Mouse (Mus musculus): Measurements from ENCODE around the gene Epc2. TPM values are rescaled to one million over a fixed set of nuclear protein-coding genes. Genes with fewer than 3 reads are reported as not detected.

The Epc2 gene
- polyA plus RNA-seq, 1 experiment from 2014 or later = 12.0 TPM

- H3K9me3 ChIP-seq (replicated peaks) = no peaks in the 10 kb centered on the region
- ATAC-seq (ENCODE audit: low FRiP score) = no peak
- H3K36me3 ChIP-seq = peaks cover 41% of the 10 kb centered on the region
- no peak overlapping the region for H3K4me3 ChIP-seq
- H3K4me2 ChIP-seq (replicated peaks) = no peak overlapping the region
- WGBS = 93% methylated on average over 5 of the region's 5 CpGs
- H3K9ac ChIP-seq = no peak overlapping the region
- H3K27me3 ChIP-seq = no peaks in the 10 kb centered on the region
- H3K27ac ChIP-seq = no peak overlapping the region
- no peaks in the 10 kb centered on the region for H3K4me1 ChIP-seq
Observed at GRCm38 (mm10) chr2:49548492-49548891, 97.2 kb downstream of the Epc2 start.

- ATAC-seq (ENCODE audit: low FRiP score) = no peak
- Histone ChIP-seq H3K9ac (no peak overlapping the region), H3K4me2 (replicated peaks) (no peak overlapping the region), H3K27ac (no peak overlapping the region), H3K27me3 (no peaks in the 10 kb centered on the region), H3K9me3 (replicated peaks) (no peaks in the 10 kb centered on the region), H3K4me1 (no peaks in the 10 kb centered on the region), H3K4me3 (no peak overlapping the region), H3K36me3 (peaks cover 27% of the 10 kb centered on the region)
- 96% methylated on average over 2 of the region's 2 CpGs for WGBS
Observed at GRCm38 (mm10) chr2:49553096-49553495, 101.8 kb downstream of the Epc2 start.

GRCm38 (mm10) chr2:49557339-49557738, 106.1 kb downstream of the Epc2 start:
- no peak overlapping the region for H3K9ac ChIP-seq
- H3K9me3 ChIP-seq (replicated peaks) = no peaks in the 10 kb centered on the region
- H3K4me2 ChIP-seq (replicated peaks) = no peak overlapping the region
- ATAC-seq (ENCODE audit: low FRiP score) = no peak
- no peak overlapping the region for H3K4me3 ChIP-seq
- no peaks in the 10 kb centered on the region for H3K4me1 ChIP-seq
- peaks cover 10% of the 10 kb centered on the region; the same call in 1 of the 2 replicates for H3K36me3 ChIP-seq
- no peaks in the 10 kb centered on the region for H3K27me3 ChIP-seq
- no peak overlapping the region for H3K27ac ChIP-seq
- 95% methylated on average over 4 of the region's 4 CpGs for WGBS

GRCm38 (mm10) chr2:49558361-49558760, 107.1 kb downstream of the Epc2 start:
- ATAC-seq (ENCODE audit: low FRiP score) = no peak
- H3K4me2 ChIP-seq (replicated peaks) = no peak overlapping the region
- H3K27ac ChIP-seq = no peak overlapping the region
- peaks cover 5% of the 10 kb centered on the region; the same call in 1 of the 2 replicates for H3K36me3 ChIP-seq
- H3K27me3 ChIP-seq = no peaks in the 10 kb centered on the region
- 93% methylated on average over 3 of the region's 3 CpGs for WGBS
- no peak overlapping the region for H3K4me3 ChIP-seq
- H3K9me3 ChIP-seq (replicated peaks) = no peaks in the 10 kb centered on the region
- no peak overlapping the region for H3K9ac ChIP-seq
- no peaks in the 10 kb centered on the region for H3K4me1 ChIP-seq

GRCm38 (mm10) chr2:49562688-49563350, 111.5 kb downstream of the Epc2 start:
- 82% methylated on average over 10 of the region's 10 CpGs for WGBS
- no peak for ATAC-seq (ENCODE audit: low FRiP score)
- Histone ChIP-seq H3K4me1 (no peaks in the 10 kb centered on the region), H3K4me2 (replicated peaks) (no peak overlapping the region), H3K27ac (no peak overlapping the region), H3K27me3 (no peaks in the 10 kb centered on the region), H3K9me3 (replicated peaks) (no peaks in the 10 kb centered on the region), H3K36me3 (no peaks in the 10 kb centered on the region; the same call in 1 of the 2 replicates), H3K4me3 (no peak overlapping the region), H3K9ac (no peak overlapping the region)

GRCm38 (mm10) chr2:49569862-49570777, 118.8 kb downstream of the Epc2 start:
- Histone ChIP-seq H3K9me3 (replicated peaks) (no peaks in the 10 kb centered on the region), H3K4me2 (replicated peaks) (no peak overlapping the region), H3K27ac (no peak overlapping the region), H3K27me3 (no peaks in the 10 kb centered on the region), H3K9ac (no peak overlapping the region), H3K4me3 (no peak overlapping the region), H3K36me3 (no peaks in the 10 kb centered on the region), H3K4me1 (peaks cover 31% of the 10 kb centered on the region)
- 0 out of 2 replicates have a peak, but pooled peaks have one; percentile 10 for ATAC-seq (ENCODE audit: low FRiP score)
- 67% methylated on average over 16 of the region's 16 CpGs for WGBS

GRCm38 (mm10) chr2:49570778-49571101, 119.5 kb downstream of the Epc2 start:
- Histone ChIP-seq H3K36me3 (no peaks in the 10 kb centered on the region), H3K27ac (no peak overlapping the region), H3K9me3 (replicated peaks) (no peaks in the 10 kb centered on the region), H3K4me2 (replicated peaks) (no peak overlapping the region), H3K4me3 (no peak overlapping the region), H3K9ac (no peak overlapping the region), H3K27me3 (no peaks in the 10 kb centered on the region), H3K4me1 (peaks cover 31% of the 10 kb centered on the region)
- 0 out of 2 replicates have a peak, but pooled peaks have one; percentile 30 for ATAC-seq (ENCODE audit: low FRiP score)
- 50% methylated on average over 6 of the region's 6 CpGs for WGBS

GRCm38 (mm10) chr2:49571159-49571920, 120.1 kb downstream of the Epc2 start:
- WGBS = 73% methylated on average over 11 of the region's 11 CpGs
- ATAC-seq (ENCODE audit: low FRiP score) = no peak
- no peak overlapping the region for H3K4me3 ChIP-seq
- peaks cover 31% of the 10 kb centered on the region for H3K4me1 ChIP-seq
- no peak overlapping the region for H3K9ac ChIP-seq
- no peaks in the 10 kb centered on the region for H3K27me3 ChIP-seq
- H3K9me3 ChIP-seq (replicated peaks) = no peaks in the 10 kb centered on the region
- no peaks in the 10 kb centered on the region for H3K36me3 ChIP-seq
- H3K27ac ChIP-seq = peak overlapping the region; percentile 76
- H3K4me2 ChIP-seq (replicated peaks) = no peak overlapping the region

- WGBS = 58% methylated on average over 12 of the region's 12 CpGs
- Histone ChIP-seq H3K36me3 (no peaks in the 10 kb centered on the region), H3K4me1 (peaks cover 31% of the 10 kb centered on the region), H3K9me3 (replicated peaks) (no peaks in the 10 kb centered on the region), H3K27ac (peak overlapping the region; percentile 76), H3K9ac (no peak overlapping the region), H3K27me3 (no peaks in the 10 kb centered on the region), H3K4me3 (no peak overlapping the region), H3K4me2 (replicated peaks) (peak overlapping the region; percentile 35)
- ATAC-seq (ENCODE audit: low FRiP score) = peak; percentile 69
Observed at GRCm38 (mm10) chr2:49572111-49572642, 120.9 kb downstream of the Epc2 start.

GRCm38 (mm10) chr2:49572684-49573083, 121.4 kb downstream of the Epc2 start:
- WGBS = 74% methylated on average over 9 of the region's 9 CpGs
- Histone ChIP-seq H3K36me3 (no peaks in the 10 kb centered on the region), H3K4me1 (peaks cover 31% of the 10 kb centered on the region), H3K9ac (no peak overlapping the region), H3K4me3 (no peak overlapping the region), H3K4me2 (replicated peaks) (peak overlapping the region; percentile 35; the same call in 1 of the 2 replicates), H3K9me3 (replicated peaks) (no peaks in the 10 kb centered on the region), H3K27ac (peak overlapping the region; percentile 76), H3K27me3 (no peaks in the 10 kb centered on the region)
- 0 out of 2 replicates have a peak, but pooled peaks have one; percentile 38 for ATAC-seq (ENCODE audit: low FRiP score)

- H3K4me2 ChIP-seq (replicated peaks) = no peak overlapping the region
- 68% methylated on average over 3 of the region's 3 CpGs for WGBS
- H3K4me1 ChIP-seq = peaks cover 31% of the 10 kb centered on the region
- no peak overlapping the region for H3K27ac ChIP-seq
- no peaks in the 10 kb centered on the region for H3K9me3 ChIP-seq (replicated peaks)
- ATAC-seq (ENCODE audit: low FRiP score) = no peak
- H3K9ac ChIP-seq = no peak overlapping the region
- no peak overlapping the region for H3K4me3 ChIP-seq
- H3K27me3 ChIP-seq = no peaks in the 10 kb centered on the region
- H3K36me3 ChIP-seq = no peaks in the 10 kb centered on the region
Observed at GRCm38 (mm10) chr2:49573282-49573681, 122.0 kb downstream of the Epc2 start.

GRCm38 (mm10) chr2:49580585-49580984, 129.3 kb downstream of the Epc2 start:
- Histone ChIP-seq H3K4me2 (replicated peaks) (no peak overlapping the region), H3K27ac (no peak overlapping the region), H3K4me3 (no peak overlapping the region), H3K36me3 (no peaks in the 10 kb centered on the region), H3K9ac (no peak overlapping the region), H3K9me3 (replicated peaks) (no peaks in the 10 kb centered on the region), H3K27me3 (no peaks in the 10 kb centered on the region), H3K4me1 (no peaks in the 10 kb centered on the region)
- no peak for ATAC-seq (ENCODE audit: low FRiP score)
- WGBS = 86% methylated on average over 3 of the region's 3 CpGs

All from hindbrain, embryonic 12.5 days (tissue).